Mouse (Mus musculus): Measurements from ENCODE around the gene Ngrn. TPM values are rescaled to one million over a fixed set of nuclear protein-coding genes. Genes with fewer than 3 reads are reported as not detected.

Ngrn gene
- 10 to 100 TPM; 35.7 to 50.1 TPM for total RNA-seq (2021)
- 38.7 and 45.6 TPM in 2 replicates for polyA plus RNA-seq (2012; rRNA removed)
- long read RNA-seq, transcript Ngrn-202 (2 exons, 1,709 nt) = minor isoform, 12 of 49 reads
- long read RNA-seq, transcript Ngrn-201 (3 exons, 1,317 nt) = major isoform, 35 of 49 reads
- long read RNA-seq, partial matches to known transcripts = 2 of 49 reads
- long read RNA-seq, other reads (novel, unspliced or antisense) = 0 of 49 reads

DNA sequence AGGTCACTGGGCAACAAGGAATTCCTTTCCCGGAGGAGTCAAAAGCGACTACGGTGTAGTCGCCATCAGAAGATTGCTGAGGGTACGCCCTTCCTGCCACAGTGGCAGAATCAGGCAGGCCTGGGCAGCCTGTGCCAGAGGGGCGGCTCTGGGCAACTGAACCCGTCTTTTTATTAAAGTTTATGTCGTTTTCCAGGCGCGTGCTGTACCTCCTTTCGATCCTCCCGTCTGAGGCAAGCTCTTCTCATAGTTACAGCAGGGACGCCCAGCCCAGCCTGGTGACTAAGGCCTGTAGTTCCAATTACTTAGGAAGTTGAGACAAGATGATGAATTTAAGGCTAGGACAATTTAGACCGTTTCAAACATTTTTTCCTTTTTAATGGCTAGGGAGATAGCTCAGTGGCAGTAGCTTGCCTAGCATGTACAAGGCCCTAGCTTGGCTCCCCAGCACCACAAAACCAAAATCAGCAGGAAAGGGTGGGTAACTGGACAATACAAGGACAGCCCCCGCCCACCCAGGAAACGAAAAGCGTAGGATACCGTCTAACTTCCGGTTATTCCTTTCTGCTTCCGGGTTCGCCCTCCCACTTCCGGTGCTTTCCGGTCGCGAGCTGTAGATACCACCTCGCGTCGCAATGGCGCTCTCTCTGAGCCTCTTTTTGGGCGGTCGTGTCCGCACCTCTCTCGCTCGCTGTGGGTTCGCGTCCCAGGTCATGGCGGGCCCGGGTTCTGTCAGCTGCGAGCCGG is at the start of gene Ngrn:
Gene Ngrn (plus strand): TSS at position 591 of the 747 bp plus-strand sequence.
- DNase-seq = peak; percentile 91

DNA sequence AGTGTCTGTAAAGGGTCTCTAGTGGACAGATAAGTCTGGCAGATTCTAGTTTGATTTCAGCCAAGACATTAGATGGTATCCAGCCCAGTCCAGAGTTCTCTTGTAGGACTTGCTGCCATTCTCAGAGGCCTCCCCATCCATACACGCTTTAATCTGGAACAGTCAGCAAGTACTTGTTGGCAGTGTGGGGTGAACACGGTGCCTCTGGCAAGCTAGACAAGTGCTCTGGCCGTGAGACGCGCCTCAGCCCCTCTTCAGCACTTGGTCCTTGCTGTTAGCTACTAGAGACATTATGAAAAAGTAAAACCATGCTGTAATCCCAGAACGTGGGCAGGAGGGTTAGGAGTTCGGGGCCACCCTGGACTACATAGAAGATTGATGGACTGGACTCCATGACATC is 47.4 kb upstream of the Ngrn start:
- DNase-seq = no peak

DNA sequence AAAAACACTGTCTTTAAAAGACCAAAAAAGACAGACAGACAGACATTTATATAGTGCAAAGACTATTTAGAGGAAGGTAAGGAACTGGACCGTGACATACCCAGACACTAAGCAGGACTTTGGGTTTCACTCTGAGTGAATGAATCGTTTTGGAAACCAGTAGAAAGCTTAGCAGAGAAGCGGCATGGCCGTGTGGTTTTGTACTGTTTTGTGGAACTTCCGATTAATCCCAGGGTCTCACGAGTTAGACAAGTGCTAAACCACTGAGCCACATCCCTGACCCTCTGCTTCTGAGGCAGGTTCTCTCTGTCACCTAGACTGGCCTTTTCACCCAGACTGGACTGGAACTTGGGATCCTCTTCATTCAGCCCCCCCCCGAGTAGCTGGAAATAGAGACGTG is 46.6 kb upstream of the Ngrn start:
- no peak for DNase-seq

DNA sequence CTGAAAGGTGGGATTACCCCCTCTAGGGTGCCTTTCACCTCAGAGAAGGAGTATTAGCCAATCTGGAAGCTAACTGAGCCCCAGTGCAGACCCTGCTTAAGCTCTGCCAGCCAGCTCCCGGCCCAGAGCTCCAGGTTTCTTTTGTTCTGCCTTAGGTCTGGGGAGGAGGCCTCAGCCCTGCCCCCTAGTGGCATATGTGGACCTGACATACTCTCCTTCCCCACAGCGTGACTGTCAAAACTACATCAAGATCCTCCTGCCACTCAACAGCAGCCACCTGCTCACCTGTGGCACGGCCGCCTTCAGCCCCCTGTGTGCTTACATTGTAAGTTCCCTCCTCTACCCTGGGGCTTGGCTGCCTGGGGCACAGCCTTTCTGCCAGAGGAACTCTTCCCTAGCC is 45.6 kb upstream of the Ngrn start:
- DNase-seq = peak; percentile 79

DNA sequence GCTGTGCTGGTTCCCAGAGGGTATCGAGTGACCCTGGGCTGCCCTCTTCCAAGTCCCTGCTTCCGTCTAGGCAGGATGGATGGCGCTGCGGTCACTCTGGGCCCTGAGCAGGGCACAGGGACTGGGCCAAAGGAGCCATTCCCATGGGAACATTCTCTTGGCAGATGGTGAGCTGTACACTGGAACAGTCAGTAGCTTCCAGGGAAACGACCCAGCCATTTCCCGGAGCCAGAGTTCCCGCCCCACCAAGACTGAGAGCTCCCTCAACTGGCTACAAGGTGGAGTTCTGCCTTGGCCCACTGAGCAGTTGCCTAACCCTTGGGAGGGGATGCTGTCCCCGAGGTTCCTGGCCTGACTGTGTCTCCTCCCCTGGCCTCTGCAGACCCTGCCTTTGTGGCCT is 44.4 kb upstream of the Ngrn start:
- peak; percentile 70 for DNase-seq

DNA sequence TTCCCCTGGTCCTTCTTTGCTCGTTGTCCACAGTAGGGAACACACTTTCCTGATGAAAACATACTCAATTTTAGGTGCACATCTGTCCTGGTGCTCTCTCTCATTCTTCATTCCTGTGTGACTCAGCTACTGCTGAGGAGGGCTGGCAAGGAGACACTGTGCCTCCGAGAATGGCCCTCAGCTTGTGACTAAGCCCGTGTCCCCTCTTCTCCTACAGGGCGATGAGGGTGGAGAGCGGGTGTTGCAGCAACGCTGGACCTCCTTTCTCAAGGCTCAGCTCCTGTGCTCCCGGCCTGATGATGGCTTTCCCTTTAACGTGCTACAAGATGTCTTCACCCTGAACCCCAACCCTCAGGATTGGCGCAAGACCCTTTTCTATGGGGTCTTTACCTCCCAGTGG is 42.3 kb upstream of the Ngrn start:
- DNase-seq = peak; percentile 79

DNA sequence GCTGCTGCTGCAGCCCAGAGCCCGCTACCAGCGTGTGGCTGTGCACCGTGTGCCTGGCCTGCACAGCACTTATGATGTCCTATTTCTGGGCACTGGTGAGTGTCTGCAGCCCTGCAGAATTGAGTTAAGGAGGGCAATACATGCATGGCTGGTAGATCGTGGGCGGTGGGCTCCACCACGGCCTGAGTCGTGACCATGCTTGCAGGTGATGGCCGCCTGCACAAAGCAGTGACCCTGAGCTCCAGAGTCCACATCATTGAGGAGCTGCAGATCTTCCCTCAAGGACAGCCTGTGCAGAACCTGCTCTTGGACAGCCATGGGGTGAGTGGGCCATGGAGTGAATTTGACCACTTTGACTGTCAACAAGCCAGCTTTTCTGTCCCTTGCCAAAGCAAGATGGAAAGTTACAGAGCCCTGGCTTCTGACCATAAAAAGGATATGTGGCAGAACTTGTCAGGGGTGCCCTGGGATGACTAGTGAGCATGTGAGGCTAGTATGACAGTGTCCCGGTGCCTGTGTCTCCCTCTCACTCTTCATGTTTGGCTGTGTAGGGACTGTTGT is 40.7 kb upstream of the Ngrn start:
- peak; percentile 55 for DNase-seq

GRCm38 (mm10) chr7:80221179-80221750 is 39.8 kb upstream of the Ngrn start:
- DNase-seq = no peak

DNA sequence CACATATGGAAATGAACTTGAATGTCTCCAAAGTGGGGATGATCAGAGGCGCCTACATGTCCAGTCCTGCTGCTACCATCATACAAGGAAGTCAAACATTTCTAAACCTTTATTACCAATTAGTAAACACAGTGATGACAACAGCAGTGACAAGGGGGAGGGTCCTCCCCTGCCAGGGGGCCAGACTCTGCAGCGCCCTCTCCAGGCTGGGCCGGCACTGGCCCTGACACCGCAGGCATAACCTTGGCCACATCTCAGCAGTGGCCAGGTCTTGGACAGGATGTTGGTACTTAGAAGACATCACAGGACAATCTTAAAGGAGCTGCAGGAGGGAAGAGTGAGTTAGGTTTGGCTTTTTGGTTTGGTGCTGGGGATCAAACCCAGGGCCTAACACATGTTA is 34.0 kb upstream of the Ngrn start:
- DNase-seq = no peak

- no peak for DNase-seq
These were observed 30.8 kb upstream of the Ngrn start for GRCm38 (mm10) chr7:80230196-80230595.

DNA sequence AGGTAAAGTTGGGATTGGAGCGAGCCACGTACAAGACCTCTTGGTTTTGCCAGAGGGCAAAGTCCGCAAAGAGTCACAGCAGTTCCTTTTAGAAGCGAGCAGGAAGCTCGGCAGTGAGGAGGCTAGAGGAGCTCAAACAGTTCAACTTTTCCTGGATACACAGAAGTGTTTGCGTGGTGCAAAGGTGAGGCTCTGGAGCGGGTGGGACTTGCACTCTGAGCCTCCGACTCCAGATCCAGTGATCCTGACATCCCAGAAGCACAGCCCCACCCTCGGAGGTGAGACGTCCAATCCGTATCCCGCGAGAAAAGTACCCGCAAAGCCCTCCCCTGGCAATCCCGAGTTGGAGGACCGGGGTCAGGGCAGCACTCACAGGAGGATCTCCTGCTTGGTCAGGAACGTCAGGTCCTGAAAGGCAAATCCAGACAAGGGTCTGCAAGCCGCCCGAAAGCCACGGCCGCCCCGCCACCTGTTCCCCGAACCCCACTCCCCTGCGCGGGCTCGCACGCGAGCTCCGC is 29.0 kb upstream of the Ngrn start:
- DNase-seq = no peak

DNA sequence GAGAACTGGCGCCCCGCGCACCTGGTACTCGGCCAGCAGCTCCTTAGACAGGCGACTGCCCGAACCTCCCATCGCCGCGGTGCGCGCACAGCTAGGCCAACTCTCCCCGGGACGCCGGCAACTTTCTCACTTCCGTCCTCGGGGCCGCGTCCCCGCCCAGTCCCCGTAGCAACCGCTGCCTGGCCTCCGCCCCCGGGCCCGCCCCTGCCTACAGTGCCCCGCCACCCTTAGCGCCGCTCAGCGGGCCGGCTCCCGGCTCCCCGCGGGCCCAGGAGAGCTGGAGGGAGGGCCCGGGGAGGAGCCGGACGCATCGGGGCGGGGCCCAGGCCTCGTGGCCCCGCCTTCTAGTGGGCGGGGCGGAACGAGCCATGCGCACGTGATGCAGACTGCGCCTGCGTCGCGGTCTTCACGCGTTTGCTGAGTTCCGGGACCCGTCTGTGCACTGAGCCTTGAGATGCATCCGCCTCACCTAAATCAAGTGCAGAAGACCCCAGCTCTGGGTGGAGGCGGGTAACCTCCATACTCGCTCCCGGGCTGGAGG is 28.5 kb upstream of the Ngrn start, which contains the start of the genes Cib1 and Gdpgp1:
Gene Cib1 (minus strand): TSS at position 325 of the 541 bp plus-strand sequence.
Gene Gdpgp1 (plus strand): TSS at position 377 of the 541 bp plus-strand sequence.
- peak; percentile 99 for DNase-seq

DNA sequence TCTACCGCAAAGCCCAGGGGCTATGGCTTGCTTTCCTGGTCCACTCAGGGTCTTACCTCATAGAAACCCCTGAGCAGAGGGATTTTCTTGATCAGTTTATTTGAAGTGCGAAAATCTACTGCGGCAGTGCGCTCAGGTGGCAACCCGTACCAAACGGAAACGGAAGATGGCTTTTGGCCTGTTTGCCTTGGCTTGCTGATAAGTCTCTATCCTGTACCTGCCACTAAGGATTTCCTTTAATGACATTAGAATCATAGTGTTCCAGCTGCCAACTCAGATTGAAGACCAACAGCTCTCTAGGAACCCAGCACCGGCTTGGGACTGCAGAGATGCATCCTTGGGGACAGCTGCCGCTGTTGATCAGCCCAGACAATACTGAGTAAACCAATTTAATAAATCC is 27.2 kb upstream of the Ngrn start:
- DNase-seq = no peak

DNA sequence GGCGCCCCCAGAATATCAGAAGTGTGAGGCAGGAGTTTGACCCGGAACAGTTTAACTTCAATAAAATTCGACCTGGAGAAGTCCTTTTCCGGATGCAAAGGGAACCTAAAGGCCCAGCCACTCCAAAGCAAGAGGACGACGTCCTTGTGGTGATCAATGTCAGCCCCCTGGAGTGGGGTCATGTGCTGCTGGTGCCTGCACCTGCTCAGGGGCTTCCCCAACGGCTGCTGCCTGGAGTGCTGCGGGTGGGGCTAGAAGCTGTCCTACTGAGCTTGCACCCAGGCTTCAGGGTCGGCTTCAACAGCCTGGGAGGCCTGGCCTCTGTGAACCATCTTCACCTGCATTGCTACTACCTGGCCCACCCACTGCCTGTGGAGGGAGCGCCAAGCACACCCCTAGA is 22.5 kb upstream of the Ngrn start:
- DNase-seq = no peak

- DNase-seq = peak; percentile 43
These were observed 19.4 kb upstream of the Ngrn start for GRCm38 (mm10) chr7:80241661-80242060.

- DNase-seq = no peak
These were observed 16.2 kb upstream of the Ngrn start for GRCm38 (mm10) chr7:80244851-80245250.

- DNase-seq = peak; percentile 99
These were observed 14.8 kb upstream of the Ngrn start, which contains the start of gene Ttll13 for GRCm38 (mm10) chr7:80246148-80246721. Gene Ttll13, plus strand, starts transcription at chr7:80246376.

GRCm38 (mm10) chr7:80246859-80247258 is 14.2 kb upstream of the Ngrn start:
- no peak for DNase-seq

DNA sequence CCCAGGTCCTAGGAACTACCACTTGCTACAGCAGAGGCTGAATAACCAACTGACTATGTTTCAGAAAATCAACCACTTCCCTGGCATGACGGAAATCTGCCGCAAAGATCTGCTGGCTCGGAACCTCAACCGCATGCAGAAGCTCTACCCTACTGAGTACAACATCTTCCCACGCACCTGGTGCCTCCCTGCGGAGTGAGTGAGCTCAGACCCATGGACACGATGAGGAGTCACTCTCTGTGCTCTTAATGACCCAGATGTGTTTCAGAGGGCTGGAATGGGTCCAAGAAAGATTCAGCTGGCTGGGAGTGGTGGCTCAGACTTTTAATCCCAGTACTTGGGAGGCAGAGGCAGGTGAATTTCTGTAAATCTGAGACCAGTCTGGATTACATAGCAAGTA is 8.6 kb upstream of the Ngrn start:
- DNase-seq = no peak

- no peak for DNase-seq
These were observed 8.1 kb upstream of the Ngrn start for GRCm38 (mm10) chr7:80252886-80253285.

GRCm38 (mm10) chr7:80255981-80256380 is 5.0 kb upstream of the Ngrn start:
- DNase-seq = no peak

GRCm38 (mm10) chr7:80257706-80258105 is 3.3 kb upstream of the Ngrn start:
- DNase-seq = no peak

Data from adrenal gland, adult 2 months (tissue).